Mouse (Mus musculus): ENCODE results near the gene Drg2.

Drg2 gene

GRCm38 (mm10) chr11:60470743-60471142 is 16.4 kb downstream of the Drg2 start:
- no peak for DNase-seq

GRCm38 (mm10) chr11:60474534-60474933 is 20.1 kb downstream of the Drg2 start:
- DNase-seq, result no peak

- DNase-seq, result no peak
Measured at GRCm38 (mm10) chr11:60475668-60476362, 21.4 kb downstream of the Drg2 start.

DNA sequence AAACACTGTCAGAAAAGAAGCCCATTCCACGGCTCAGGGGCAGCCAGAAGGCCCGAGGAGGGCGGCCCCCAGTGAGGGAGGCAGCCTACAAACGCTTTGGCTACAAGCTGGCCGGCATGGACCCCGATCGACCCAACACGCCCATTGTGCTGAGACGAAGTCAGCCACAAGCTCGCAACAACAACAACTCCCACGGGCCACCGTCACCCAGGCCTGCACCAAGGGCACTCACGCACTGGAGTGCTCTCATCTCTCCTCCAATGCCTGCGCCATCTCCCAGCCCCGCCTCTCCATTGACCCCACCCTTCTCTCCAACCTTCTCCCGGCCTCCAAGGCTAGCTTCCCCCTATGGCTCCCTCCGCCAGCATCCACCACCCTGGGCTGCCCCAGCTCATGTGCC is 23.7 kb downstream of the Drg2 start:
- no peak for DNase-seq

- no peak for DNase-seq
Measured at GRCm38 (mm10) chr11:60486267-60486666, 31.9 kb downstream of the Drg2 start.

GRCm38 (mm10) chr11:60492726-60493125 is 38.3 kb downstream of the Drg2 start:
- DNase-seq, result no peak

DNA sequence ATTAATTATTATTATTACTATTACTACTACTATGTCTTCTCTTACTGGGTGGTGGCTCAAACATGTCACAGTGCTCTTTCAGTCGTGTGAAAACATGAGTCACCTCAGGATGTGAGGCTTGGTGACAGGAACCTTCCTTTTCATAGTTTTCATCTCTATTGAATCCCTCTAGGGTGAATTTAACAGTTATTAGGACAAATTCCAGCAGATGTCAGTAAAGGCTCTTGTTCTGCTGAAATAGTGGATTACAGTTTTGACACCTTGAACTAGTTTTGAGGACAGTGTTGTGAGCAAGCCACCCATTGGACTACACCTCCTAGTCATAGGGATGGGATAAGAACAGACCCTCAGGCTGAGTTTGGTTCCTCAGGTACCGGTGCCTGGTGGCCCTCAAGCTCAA is 41.3 kb downstream of the Drg2 start:
- no peak for DNase-seq

DNA sequence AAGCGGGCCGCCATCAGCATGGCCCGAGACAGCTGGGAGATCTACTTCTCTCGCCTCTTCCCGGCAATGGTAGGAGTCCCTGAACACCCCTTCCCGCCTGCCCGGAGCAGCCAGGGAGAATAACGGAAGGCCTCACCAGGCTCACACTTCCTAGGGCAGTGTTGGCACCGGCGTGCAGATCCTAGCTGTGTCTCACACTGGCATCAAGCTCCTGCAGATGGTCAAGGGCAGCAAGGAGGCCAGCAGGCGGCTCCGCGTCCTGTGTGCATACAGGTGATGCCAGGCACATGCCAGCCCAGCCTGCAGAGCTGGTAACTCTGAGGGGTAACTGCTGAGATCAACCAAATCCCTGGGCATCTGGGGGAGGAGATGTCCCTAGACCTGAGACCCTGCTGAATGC is 52.9 kb downstream of the Drg2 start:
- no peak for DNase-seq

- no peak for DNase-seq
Measured at GRCm38 (mm10) chr11:60508950-60509349, 54.6 kb downstream of the Drg2 start.

DNA sequence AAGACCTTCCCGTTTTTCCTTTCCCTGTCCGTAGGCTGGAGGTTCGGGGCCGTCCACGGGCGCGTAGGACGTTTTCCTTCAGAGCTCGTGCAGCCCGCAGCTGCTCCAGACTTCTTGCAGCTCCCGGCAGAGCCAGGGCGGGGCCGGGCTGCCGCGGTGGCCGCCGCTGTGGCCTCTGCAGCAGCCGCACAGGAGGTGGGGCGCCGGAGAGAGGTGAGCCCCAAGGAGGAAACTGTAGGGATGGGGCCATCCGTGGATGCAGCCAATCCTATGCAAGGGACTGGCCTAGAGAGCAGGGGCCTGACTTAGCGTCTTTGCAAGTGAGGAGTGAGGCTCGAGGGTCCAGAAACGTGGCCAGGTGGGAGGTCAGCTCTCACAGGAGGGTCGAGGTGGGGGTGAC is 55.1 kb downstream of the Drg2 start:
- DNase-seq, result no peak

DNA sequence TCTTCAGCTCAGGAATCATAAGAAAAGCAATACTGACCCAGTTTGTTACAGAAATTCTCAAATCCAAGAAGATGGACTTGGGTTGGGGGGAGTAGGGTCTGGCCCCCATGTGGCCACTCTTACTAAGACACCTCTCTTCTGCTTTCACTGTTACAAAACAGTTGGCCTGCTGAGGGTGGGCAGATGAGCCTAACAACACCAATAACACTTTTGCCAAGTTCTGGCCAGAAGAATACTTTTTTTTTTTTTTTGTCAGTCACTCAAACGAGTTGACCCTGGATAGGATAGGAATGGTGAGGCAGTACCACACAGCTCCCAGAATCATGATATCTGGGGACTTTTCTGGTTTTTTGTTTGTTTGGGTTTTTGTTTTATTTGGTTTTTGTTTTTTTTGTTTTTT is 57.5 kb downstream of the Drg2 start:
- no peak for DNase-seq

GRCm38 (mm10) chr11:60512520-60512919 is 58.1 kb downstream of the Drg2 start:
- no peak for DNase-seq

GRCm38 (mm10) chr11:60514941-60515340 is 60.5 kb downstream of the Drg2 start:
- DNase-seq, result no peak

- DNase-seq, result no peak
Measured at GRCm38 (mm10) chr11:60518305-60518704, 63.9 kb downstream of the Drg2 start.

Data from right cerebral cortex, postnatal 14 days (tissue).